Mouse (Mus musculus): Measurements from ENCODE around the gene Gm49027.
A peak's percentile ranks its signal among the peaks of the same experiment; 100 is the strongest.

Gm49027 gene

GRCm38 (mm10) chr5:123525281-123525680, at the start of gene Gm49027:
TSS of gene Gm49027 (minus strand) at chr5:123525488.
- no peak for TF ChIP-seq GATA4 (IDR thresholded peaks at IDR 0.05; ENCODE audit: insufficient replicate concordance, low read length)

GRCm38 (mm10) chr5:123573362-123573761, 48.1 kb upstream of the Gm49027 start:
- no peak for TF ChIP-seq GATA4 (IDR thresholded peaks at IDR 0.05; ENCODE audit: insufficient replicate concordance, low read length)

- TF ChIP-seq GATA4 (IDR thresholded peaks at IDR 0.05; ENCODE audit: insufficient replicate concordance, low read length) = no peak
Measured at GRCm38 (mm10) chr5:123572357-123573186, 47.3 kb upstream of the Gm49027 start, which contains the start of gene Vps33a. TSS of gene Vps33a (minus strand) at chr5:123573038.

- TF ChIP-seq GATA4 (IDR thresholded peaks at IDR 0.05; ENCODE audit: insufficient replicate concordance, low read length) = no peak
Measured at GRCm38 (mm10) chr5:123561128-123561527, 35.8 kb upstream of the Gm49027 start.

GRCm38 (mm10) chr5:123559588-123559987, 34.3 kb upstream of the Gm49027 start:
- TF ChIP-seq GATA4 (IDR thresholded peaks at IDR 0.05; ENCODE audit: insufficient replicate concordance, low read length) = no peak

GRCm38 (mm10) chr5:123556451-123556850, 31.2 kb upstream of the Gm49027 start:
- TF ChIP-seq GATA4 (IDR thresholded peaks at IDR 0.05; ENCODE audit: insufficient replicate concordance, low read length) = no peak

GRCm38 (mm10) chr5:123555693-123556092, 30.4 kb upstream of the Gm49027 start:
- TF ChIP-seq GATA4 (IDR thresholded peaks at IDR 0.05; ENCODE audit: insufficient replicate concordance, low read length) = no peak

- TF ChIP-seq GATA4 (IDR thresholded peaks at IDR 0.05; ENCODE audit: insufficient replicate concordance, low read length) = no peak
Measured at GRCm38 (mm10) chr5:123533801-123534200, 8.5 kb upstream of the Gm49027 start.

- no peak for TF ChIP-seq GATA4 (IDR thresholded peaks at IDR 0.05; ENCODE audit: insufficient replicate concordance, low read length)
Measured at GRCm38 (mm10) chr5:123530056-123530455, 4.8 kb upstream of the Gm49027 start.

GRCm38 (mm10) chr5:123528641-123529040, 3.4 kb upstream of the Gm49027 start:
- TF ChIP-seq GATA4 (IDR thresholded peaks at IDR 0.05; ENCODE audit: insufficient replicate concordance, low read length) = no peak

GRCm38 (mm10) chr5:123525916-123526495, 718 bp upstream of the Gm49027 start:
- TF ChIP-seq GATA4 (IDR thresholded peaks at IDR 0.05; ENCODE audit: insufficient replicate concordance, low read length) = no peak

GRCm38 (mm10) chr5:123524393-123524750, 916 bp downstream of the Gm49027 start:
- no peak for TF ChIP-seq GATA4 (IDR thresholded peaks at IDR 0.05; ENCODE audit: insufficient replicate concordance, low read length)

- peak; percentile 5; the same call in 1 of the 2 replicates for TF ChIP-seq GATA4 (IDR thresholded peaks at IDR 0.05; ENCODE audit: insufficient replicate concordance, low read length)
Measured at GRCm38 (mm10) chr5:123523692-123524392, 1.4 kb downstream of the Gm49027 start, which contains the start of gene Diablo. TSS of gene Diablo (minus strand) at chr5:123524176.

- TF ChIP-seq GATA4 (IDR thresholded peaks at IDR 0.05; ENCODE audit: insufficient replicate concordance, low read length) = no peak
Measured at GRCm38 (mm10) chr5:123522166-123522565, 3.1 kb downstream of the Gm49027 start.

GRCm38 (mm10) chr5:123521621-123522020, 3.7 kb downstream of the Gm49027 start:
- TF ChIP-seq GATA4 (IDR thresholded peaks at IDR 0.05; ENCODE audit: insufficient replicate concordance, low read length) = no peak

- TF ChIP-seq GATA4 (IDR thresholded peaks at IDR 0.05; ENCODE audit: insufficient replicate concordance, low read length) = no peak
Measured at GRCm38 (mm10) chr5:123520666-123521065, 4.6 kb downstream of the Gm49027 start.

Measured in liver, adult (tissue).